Mouse (Mus musculus): Measurements from ENCODE around the gene Iqcb1. TPM values are rescaled to one million over a fixed set of nuclear protein-coding genes. Genes with fewer than 3 reads are reported as not detected.
"Not testable (repeated sequence)": the region's sequence is repeated elsewhere in the genome, so short reads cannot be mapped to it uniquely, and the experiment has no call there.

Iqcb1 gene
- 10 to 100 TPM; 12.3 to 16.2 TPM for total RNA-seq (2021)
- long read RNA-seq, experiment 1, partial matches to known transcripts = 3 of 20 reads
- long read RNA-seq, experiment 1, other reads (novel, unspliced or antisense) = 15 of 20 reads
- long read RNA-seq, experiment 2, partial matches to known transcripts = 2 of 14 reads
- long read RNA-seq, experiment 2, other reads (novel, unspliced or antisense) = 9 of 14 reads

DNA sequence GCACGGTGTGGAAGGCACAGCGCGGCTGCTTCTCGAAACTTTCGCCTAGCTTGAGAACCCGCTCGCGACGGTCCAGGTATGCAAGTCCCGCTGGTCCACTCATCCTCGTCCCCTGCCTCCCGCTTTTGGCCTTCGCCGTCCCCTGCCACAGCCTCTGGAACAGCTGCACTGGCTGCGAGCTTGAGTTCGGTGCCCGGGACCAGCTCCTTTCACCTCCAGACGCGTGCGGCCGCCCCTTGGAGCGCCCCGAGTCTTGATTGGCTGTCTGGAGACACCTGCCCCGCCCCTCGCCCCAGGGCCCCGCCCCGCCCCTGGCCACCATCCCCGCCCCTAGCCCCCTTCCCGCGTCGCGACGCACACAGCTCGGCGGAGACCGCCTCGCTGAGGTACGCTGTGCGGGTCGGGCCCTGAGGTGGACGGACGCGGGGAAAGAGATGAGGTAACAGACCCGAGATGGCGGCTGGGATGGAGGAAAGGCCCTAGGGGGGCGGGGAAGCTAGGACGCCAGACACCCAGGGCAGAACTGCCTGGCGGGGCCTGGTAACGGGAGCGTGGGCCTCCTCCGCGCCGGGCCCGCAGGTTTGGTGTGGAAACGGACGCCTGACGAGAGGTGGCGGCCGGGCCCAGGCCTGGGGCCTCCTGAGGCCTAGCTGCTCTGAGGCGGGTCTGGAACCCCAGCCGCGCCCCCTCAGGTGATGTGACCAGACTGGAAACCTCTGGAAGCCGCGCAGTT is at the start of gene Iqcb1:
Gene Iqcb1, plus strand, starts transcription at position 332 of the 733 bp plus-strand sequence.
- DNase-seq = peak; percentile 92

DNA sequence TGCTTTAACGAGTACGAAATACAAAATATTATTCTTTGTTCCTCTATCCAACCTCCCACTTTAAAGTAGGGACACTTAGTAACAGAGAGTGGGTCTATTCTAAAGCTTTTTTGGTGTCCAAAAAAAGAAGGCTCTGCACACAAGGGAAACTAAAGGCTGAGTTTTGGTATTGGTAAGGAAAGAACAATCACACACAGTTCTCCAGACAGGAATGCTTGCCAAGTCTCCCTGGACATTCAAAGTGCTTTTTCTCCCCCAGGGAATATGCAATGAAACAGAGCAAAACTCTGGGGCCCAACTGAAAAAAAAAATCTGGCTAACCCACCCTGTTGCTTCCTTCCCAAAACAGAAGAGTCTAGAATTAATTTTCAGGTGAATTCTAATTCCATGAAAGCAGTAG is 44.0 kb upstream of the Iqcb1 start:
- peak; percentile 16 for DNase-seq

DNA sequence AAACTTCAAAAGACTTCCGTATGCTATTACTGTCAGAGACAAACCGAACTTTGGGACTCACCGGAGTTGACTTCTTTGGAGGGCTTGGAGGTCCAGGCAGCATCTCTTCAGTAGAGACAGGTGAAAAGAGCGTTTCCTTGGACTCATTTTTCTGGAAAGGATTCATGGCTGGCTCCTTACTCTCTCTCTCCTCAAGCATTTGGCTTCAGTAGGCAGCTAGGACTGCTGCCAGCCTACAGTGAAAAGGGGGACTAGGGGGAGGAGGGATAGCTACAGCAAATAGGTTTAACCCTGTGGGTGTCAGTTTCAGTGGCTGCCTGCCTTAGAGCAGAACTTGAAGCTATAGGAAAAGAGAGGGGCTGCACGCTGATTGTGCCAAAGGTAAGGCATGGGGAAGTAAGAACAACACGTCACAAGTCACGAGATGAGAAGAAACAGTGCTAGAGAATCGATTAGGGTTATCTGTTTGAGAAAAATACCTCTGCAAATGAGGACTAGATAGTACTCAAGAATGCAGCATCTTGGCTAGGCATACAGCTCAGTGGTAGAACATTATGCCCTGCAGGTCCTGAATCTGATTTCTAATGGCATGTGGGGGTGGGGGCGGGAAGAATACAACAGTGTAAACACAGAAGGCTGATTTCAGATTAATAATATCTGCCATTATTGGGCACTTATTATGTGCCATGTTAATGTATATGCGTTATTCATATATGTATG is 43.4 kb upstream of the Iqcb1 start, which contains the start of gene Slc15a2:
Gene Slc15a2, minus strand, starts transcription at position 369 of the 720 bp plus-strand sequence.
- DNase-seq = peak; percentile 38

GRCm38 (mm10) chr16:36786466-36786865 is 41.7 kb upstream of the Iqcb1 start:
- no peak for DNase-seq

GRCm38 (mm10) chr16:36790166-36790565 is 38.0 kb upstream of the Iqcb1 start:
- DNase-seq = no peak

DNA sequence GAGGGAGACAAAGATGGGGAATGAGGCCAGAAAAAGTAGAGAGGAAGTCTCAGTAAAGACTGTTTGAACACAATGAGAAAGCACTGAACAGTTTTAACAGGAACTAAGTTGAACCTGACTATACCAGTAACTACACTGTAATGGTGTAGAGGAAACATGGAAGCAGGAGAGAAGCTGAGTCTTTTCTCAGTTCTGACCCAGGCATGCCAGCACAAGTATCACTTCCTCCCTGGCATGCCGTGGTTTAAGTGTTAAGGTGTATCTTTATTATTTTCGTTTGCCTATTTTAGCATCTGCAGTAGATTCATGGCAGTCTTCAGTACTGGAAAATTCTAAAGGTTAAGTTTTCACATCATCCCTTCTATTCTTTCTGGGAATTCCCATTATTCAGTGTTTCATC is 33.2 kb upstream of the Iqcb1 start:
- no peak for DNase-seq

GRCm38 (mm10) chr16:36798334-36798733 is 29.9 kb upstream of the Iqcb1 start:
- no peak for DNase-seq

DNA sequence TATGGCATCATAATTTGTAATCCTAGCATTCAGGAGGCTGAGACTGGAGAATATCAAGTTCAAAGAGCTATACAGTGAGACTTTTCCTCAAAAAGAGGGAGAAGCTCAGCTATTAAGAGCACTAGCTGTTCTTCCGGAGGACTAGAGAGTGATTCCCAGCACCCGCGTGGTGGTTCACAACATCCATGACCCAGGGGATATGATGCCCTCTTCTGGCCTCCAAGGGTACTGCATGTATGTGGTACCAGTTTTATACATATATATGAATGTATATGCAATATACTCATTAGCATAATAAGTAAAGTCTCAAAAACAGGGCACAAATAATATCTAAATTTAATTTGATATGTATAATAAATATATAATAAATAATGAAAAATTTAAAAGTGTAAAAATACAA is 25.8 kb upstream of the Iqcb1 start:
- no peak for DNase-seq

- no peak for DNase-seq
Measured at GRCm38 (mm10) chr16:36808616-36809015, 19.6 kb upstream of the Iqcb1 start.

GRCm38 (mm10) chr16:36813680-36814079 is 14.5 kb upstream of the Iqcb1 start:
- DNase-seq = no peak

- DNase-seq = no peak
Measured at GRCm38 (mm10) chr16:36816916-36817315, 11.3 kb upstream of the Iqcb1 start.

DNA sequence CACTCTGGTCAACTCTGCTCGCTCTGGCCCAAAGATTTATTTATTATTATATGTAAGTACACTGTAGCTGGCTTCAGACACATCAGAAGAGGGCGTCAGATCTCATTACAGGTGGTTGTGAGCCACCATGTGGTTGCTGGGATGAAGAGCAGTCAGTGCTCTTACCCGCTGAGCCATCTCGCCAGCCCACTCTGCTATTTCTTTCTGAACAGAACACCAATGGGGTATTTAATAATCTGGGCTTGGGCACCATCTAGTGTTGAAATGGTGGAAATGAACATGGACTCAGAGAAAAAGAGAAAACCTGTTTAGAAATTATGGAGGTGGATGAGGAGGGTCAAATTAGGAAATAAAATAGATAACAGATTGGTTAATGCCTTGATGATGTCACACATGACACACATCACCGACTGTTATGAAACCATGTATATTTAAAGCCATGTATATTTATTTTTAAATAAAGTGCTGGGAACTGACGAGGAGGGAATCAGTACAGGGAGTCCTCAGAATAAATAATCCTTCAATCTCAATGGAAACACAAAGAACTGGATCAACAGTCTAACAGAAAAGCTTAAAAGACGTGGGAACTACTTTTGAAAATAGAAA is 10.8 kb upstream of the Iqcb1 start:
- peak; percentile 71 for DNase-seq

DNA sequence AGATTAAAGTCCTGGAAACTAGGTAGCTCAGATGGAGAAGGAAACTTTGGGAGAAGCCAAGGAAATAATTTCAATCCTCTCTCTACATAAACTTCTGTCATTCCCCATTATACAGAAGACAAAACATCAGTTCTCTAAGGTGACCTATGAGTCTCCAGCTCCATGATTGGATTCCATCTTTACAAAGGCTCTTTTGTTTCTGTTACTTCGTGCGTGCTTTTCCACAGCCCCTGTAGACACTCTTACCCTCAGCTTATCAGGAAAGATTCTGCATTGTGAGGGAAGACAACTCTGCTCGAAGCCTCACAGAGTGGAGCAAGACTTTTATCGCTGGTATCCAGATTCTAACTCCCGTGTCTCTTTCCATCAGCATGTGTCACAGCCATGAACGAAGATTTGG is 8.2 kb upstream of the Iqcb1 start:
- DNase-seq = no peak

GRCm38 (mm10) chr16:36820747-36821146 is 7.4 kb upstream of the Iqcb1 start:
- DNase-seq = no peak

DNA sequence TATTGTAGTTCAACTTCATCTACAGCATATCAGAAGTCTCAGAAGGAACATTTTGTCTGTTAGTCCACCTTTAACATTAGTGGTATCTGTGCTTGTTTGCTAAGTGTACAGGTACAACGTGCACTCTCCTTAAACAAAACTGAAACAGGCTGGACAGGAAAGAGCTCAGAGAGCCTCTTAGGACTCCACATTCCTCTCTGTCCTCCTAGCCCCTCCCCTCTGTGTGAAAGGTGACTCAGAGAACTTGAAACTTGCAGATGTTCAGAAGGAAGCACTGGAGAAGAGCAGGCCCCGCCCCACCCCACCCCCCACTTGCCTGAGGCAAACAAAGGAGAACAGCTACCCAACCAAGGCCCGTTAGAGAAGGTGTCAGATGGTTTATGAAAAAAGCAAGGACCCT is 6.7 kb upstream of the Iqcb1 start:
- DNase-seq = no peak

DNA sequence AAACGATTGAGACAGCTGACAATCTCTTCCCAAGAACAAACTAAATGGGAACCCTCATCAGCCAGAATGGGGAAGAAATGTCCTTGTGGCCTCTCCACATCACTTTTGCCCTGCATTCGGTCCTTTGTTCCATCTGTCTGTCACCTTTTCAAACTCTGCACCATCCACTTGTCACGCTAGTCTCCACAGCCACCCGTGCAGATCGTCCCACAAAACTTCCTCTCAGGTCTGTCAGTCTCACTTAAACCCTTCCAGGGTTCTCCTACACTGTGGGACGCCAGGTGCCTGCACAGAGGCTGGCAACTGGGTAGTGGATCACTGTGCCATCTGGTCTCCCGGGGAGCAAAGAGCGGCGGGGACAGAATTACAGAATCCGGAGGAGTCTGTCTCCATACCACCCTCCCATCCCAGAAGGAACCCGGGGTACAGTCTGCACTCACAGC is 553 bp upstream of the Iqcb1 start:
- no peak for DNase-seq

DNA sequence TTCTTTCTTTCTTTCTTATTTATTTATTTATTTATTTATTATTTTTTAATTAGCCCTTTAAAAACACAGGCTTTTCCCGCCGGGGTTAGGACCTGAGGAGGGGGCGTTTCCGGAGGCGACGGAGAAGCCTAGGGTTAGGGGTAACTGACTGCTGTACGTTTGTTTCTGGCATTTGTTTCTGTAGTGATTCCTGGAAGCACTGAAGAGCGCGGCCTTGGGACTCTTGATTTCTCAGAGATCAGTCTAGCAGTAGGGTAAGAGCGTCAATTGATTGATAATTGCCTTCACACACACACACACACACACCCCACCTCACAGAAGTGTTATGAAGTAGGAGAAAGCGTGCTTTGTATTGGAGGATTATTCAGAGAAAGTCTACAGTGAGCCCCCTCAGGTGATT is 635 bp downstream of the Iqcb1 start:
- DNase-seq = peak; percentile 10

- DNase-seq = not testable (repeated sequence)
Measured at GRCm38 (mm10) chr16:36846894-36847293, 18.7 kb downstream of the Iqcb1 start.

DNA sequence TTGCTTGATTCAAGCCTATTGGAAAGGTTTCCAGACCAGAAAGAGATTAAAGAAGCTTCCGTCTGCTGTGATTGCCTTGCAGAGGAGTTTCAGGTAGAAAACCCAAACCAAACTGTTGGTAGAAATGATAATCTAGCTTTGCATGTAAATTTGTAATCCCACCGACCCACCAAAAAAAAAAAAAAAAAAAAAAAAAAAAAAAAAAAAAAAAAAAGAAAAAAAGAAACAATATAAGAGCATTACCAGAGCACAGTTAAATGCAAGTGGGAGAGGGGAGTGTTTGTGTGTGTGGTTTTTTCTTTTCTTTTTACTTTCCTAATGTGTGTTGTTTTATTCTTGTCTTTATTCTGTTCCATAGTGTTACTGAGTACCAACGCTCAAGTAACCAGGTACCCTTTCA is 23.0 kb downstream of the Iqcb1 start:
- DNase-seq = no peak

- DNase-seq = no peak
Measured at GRCm38 (mm10) chr16:36863585-36863984, 35.4 kb downstream of the Iqcb1 start.

GRCm38 (mm10) chr16:36869442-36869841 is 41.3 kb downstream of the Iqcb1 start:
- DNase-seq = no peak

GRCm38 (mm10) chr16:36874583-36875275 is 46.5 kb downstream of the Iqcb1 start, which contains the start of the genes Eaf2 and Golgb1:
TSS of gene Eaf2 (minus strand) at chr16:36875003.
TSS of gene Golgb1 (plus strand) at chr16:36875140.
- DNase-seq = peak; percentile 95

Measured in adrenal gland, postnatal 10 days (tissue).